Mouse (Mus musculus) myocyte (in vitro differentiated cells): ENCODE measurements around the gene Ptprd.

Source experiments
- MAX ChIP-seq: IDR thresholded peaks from one replicate; pipeline ENCODE4 v1.6.1; 2011; ENCODE audit warnings: low read depth, mild to moderate bottlenecking, control low read depth
- MYOD1 ChIP-seq, 3 experiments: IDR thresholded peaks; one replicate each; pipeline ENCODE4 v1.6.1; 2011; ENCODE audit warnings: control low read depth in 2 of 3, low read depth in 2 of 3, mild to moderate bottlenecking in 2 of 3, moderate library complexity in 1 of 3; ENCODE audit not compliant: insufficient read length in 2 of 3, control insufficient read depth in 1 of 3

DNA sequence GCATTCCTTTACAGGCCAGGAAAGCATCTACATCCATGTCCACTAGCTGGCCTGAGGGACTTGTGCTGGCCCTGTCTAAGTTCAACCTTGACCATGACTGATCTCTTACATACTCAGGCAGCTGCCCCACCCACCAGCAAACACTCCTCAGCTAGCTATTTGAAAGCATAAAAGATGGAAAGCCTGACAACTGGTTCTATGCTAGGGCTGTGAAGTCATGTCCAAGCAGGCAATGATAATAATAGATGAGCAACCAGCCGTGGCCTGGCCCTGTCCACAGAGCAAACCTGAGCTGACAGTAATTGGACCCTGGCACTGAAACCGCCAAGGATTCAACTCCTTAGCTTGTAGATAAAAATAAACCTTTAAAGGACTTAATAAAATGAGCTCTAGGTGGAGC, 1952.1 kb downstream of the Ptprd start:
- TF ChIP-seq MAX = no peak
- TF ChIP-seq MYOD1 (IDR thresholded peaks at IDR 0.05; ENCODE audit: control insufficient read depth in 1 of 3, insufficient read length in 2 of 3, low read depth in 2 of 3) = peak in 2 of 3 experiments; percentile 49 to 50
